Mouse (Mus musculus): ENCODE measurements around the gene Abhd5. TPM values are rescaled to one million over a fixed set of nuclear protein-coding genes. Genes with fewer than 3 reads are reported as not detected.

Abhd5 gene
- total RNA-seq, 2 experiments from 2014 or later: 22.4 to 27.0 TPM

Other genes with a start within 250 kb of the Abhd5 start
- 100 to 1,000 TPM; 116 to 117 TPM for gene Snrk, start 234.3 kb upstream of the Abhd5 start, total RNA-seq (2021)
- 10 to 100 TPM; 27.1 to 28.1 TPM for gene Ano10, start 57.2 kb upstream of the Abhd5 start, total RNA-seq (2021)